Mouse (Mus musculus) liver, embryonic 16.5 days (tissue): ENCODE measurements around the gene Mmp1b. TPM values are rescaled to one million over a fixed set of nuclear protein-coding genes. Genes with fewer than 3 reads are reported as not detected.

Experiments
- polyA plus RNA-seq: library from polyadenylated mRNA; unstranded; fragments of >200 nt; fragmentation: Nextera tagmentation; extraction: Ambion mirVana; gene quantifications from 2 replicates; pipeline ENCODE4 v1.2.1, GENCODE M21; 2015

The Mmp1b gene
- polyA plus RNA-seq, 1 experiment from 2014 or later, result not detected

Other genes starting within 250 kb of the Mmp1b start
- gene Dync2h1, start 203.6 kb downstream of the Mmp1b start, polyA plus RNA-seq, result 1.3 and 1.8 TPM in 2 replicates
- 44.9 and 45.4 TPM in 2 replicates for gene Dcun1d5, start 203.5 kb downstream of the Mmp1b start, polyA plus RNA-seq
- 0.09 and 0.14 TPM in 2 replicates for gene Mmp13, start 115.5 kb downstream of the Mmp1b start, polyA plus RNA-seq
- gene Mmp12, start 43.7 kb downstream of the Mmp1b start, polyA plus RNA-seq, result not detected in 2 replicates
- gene Mmp3, start 57.8 kb upstream of the Mmp1b start, polyA plus RNA-seq, result not detected in 2 replicates
- not detected in 2 replicates for gene Mmp10, start 114.3 kb upstream of the Mmp1b start, polyA plus RNA-seq
- 15.8 and 20.0 TPM in 2 replicates for gene Mmp8, start 170.4 kb upstream of the Mmp1b start, polyA plus RNA-seq
- 0.09 and 0.22 TPM in 2 replicates for gene Mmp27, start 183.3 kb upstream of the Mmp1b start, polyA plus RNA-seq
- not detected in 2 replicates for gene Mmp20, start 240.2 kb upstream of the Mmp1b start, polyA plus RNA-seq